Mouse (Mus musculus): ENCODE data around the gene Uba7. TPM values are rescaled to one million over a fixed set of nuclear protein-coding genes. Genes with fewer than 3 reads are reported as not detected.

Uba7 gene
- total and polyA plus RNA-seq, 2 experiments from 2014 or later, result 6.2 to 12.8 TPM

DNA sequence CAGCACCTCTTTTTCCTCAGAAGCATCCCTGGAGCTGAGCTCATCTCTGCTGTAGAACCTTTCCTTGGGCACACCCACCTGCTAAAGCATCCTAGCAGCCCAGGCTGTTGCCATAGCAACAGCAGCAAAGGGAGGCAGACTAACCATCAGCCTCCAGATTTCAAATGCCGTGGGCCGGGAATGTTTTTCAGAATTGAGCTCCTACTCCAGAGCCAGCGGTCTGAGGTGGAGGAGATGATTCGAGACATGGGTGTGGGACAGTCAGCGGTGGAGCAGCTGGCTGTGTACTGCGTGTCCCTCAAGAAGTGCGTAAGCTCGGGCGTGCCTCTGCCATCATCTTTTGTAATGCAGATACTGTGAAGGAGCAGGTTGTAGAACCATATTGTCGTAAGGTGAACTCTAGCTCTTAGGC, 13.9 kb upstream of the Uba7 start:
- Histone ChIP-seq H3K27me3 (ENCODE audit: insufficient read depth, low read length) (no peaks in the 10 kb centered on the region), H3K36me3 (ENCODE audit: insufficient read depth, low read length) (no peaks in the 10 kb centered on the region; the same call in 1 of the 2 replicates), H3K4me2 (ENCODE audit: low read depth, low read length) (peak overlapping the region; percentile 33; the same call in 1 of the 2 replicates), H3K4me1 (ENCODE audit: insufficient read depth, low read length) (peaks cover 7% of the 10 kb centered on the region), H3K4me3 (ENCODE audit: low read length) (no peak overlapping the region), H3K9me3 (ENCODE audit: low read length) (no peaks in the 10 kb centered on the region), H3K9ac (replicated peaks; ENCODE audit: low read length) (no peak overlapping the region), H3K27ac (peak overlapping the region; percentile 87)
- ATAC-seq, result peak; percentile 54; the same call in 1 of the 2 replicates
- no peak for TF ChIP-seq CTCF (IDR thresholded peaks at IDR 0.05; ENCODE audit: low read depth)
- DNase-seq (ENCODE audit: low spot score), result peak; percentile 81
- 58% methylated on average over 10 of the region's 10 CpGs for WGBS

- ATAC-seq (peak; percentile 61), DNase-seq (ENCODE audit: low spot score) (peak; percentile 76)
- no peak overlapping the region for H3K4me3 ChIP-seq (ENCODE audit: low read length)
- 35% methylated on average over 5 of the region's 5 CpGs for WGBS
- H3K27ac ChIP-seq, result peak overlapping the region; percentile 87
- peak; percentile 67 for TF ChIP-seq CTCF (IDR thresholded peaks at IDR 0.05; ENCODE audit: low read depth)
- H3K4me2 ChIP-seq (ENCODE audit: low read depth, low read length), result no peak overlapping the region
- no peak overlapping the region; the same call in 1 of the 2 replicates for H3K9ac ChIP-seq (replicated peaks; ENCODE audit: low read length)
- H3K36me3 ChIP-seq (ENCODE audit: insufficient read depth, low read length), result no peaks in the 10 kb centered on the region; the same call in 1 of the 2 replicates
- H3K27me3 ChIP-seq (ENCODE audit: insufficient read depth, low read length), result no peaks in the 10 kb centered on the region
- H3K4me1 ChIP-seq (ENCODE audit: insufficient read depth, low read length), result peaks cover 7% of the 10 kb centered on the region
- H3K9me3 ChIP-seq (ENCODE audit: low read length), result no peaks in the 10 kb centered on the region
Measured at GRCm38 (mm10) chr9:107961881-107962280, 13.4 kb upstream of the Uba7 start.

DNA sequence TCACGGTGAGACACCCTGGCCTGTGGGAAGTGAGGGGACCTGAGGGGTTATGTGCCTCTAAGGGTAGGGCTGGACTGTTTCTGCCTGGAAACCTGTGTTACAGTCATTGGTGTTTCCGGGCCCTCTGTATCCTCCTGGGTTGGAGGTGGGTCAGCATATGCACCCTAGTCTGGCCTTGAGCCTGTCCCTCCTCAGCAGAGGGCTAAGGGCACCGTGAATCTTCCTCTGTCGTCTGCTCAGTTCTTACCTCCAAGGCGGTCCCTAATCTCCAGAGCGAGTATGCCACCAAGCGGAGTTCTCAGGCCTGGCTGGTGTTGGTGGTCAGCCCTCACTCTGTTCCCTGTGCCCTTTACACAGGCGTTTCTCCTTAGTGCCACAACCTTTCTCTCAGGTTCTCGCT, 12.4 kb upstream of the Uba7 start:
- ATAC-seq (no peak), DNase-seq (ENCODE audit: low spot score) (no peak)
- Histone ChIP-seq H3K4me1 (ENCODE audit: insufficient read depth, low read length) (peaks cover 7% of the 10 kb centered on the region), H3K9me3 (ENCODE audit: low read length) (no peaks in the 10 kb centered on the region), H3K27me3 (ENCODE audit: insufficient read depth, low read length) (no peaks in the 10 kb centered on the region), H3K27ac (no peak overlapping the region), H3K4me3 (ENCODE audit: low read length) (no peak overlapping the region), H3K36me3 (ENCODE audit: insufficient read depth, low read length) (no peaks in the 10 kb centered on the region), H3K4me2 (ENCODE audit: low read depth, low read length) (no peak overlapping the region), H3K9ac (replicated peaks; ENCODE audit: low read length) (no peak overlapping the region)
- 96% methylated on average over 9 of the region's 9 CpGs for WGBS
- TF ChIP-seq CTCF (IDR thresholded peaks at IDR 0.05; ENCODE audit: low read depth), result no peak

DNA sequence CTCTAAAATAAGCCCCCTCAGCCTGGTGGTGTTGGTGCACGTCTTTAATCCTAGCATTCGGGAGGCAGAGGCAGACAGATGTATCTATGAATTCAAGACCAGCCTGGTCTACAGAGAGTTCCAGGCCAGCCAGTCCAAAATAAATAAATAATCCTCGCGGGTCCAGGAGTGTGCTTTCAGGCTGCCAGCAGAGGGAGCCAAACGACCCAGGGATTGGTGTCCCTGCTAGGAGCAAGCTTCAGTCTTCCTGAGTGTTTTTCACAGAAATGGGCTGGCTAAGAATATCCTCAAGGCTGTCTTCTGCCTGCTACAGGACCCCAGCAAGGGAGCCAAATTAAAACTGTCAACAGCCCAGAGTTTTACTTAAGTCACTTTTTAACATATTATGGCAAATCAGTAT, 11.6 kb upstream of the Uba7 start:
- Histone ChIP-seq H3K9ac (replicated peaks; ENCODE audit: low read length) (no peak overlapping the region), H3K27ac (no peak overlapping the region), H3K27me3 (ENCODE audit: insufficient read depth, low read length) (no peaks in the 10 kb centered on the region), H3K4me1 (ENCODE audit: insufficient read depth, low read length) (peaks cover 7% of the 10 kb centered on the region), H3K36me3 (ENCODE audit: insufficient read depth, low read length) (no peaks in the 10 kb centered on the region), H3K9me3 (ENCODE audit: low read length) (no peaks in the 10 kb centered on the region), H3K4me3 (ENCODE audit: low read length) (no peak overlapping the region), H3K4me2 (ENCODE audit: low read depth, low read length) (no peak overlapping the region)
- peak; percentile 89 for DNase-seq (ENCODE audit: low spot score)
- peak; percentile 65 for ATAC-seq
- TF ChIP-seq CTCF (IDR thresholded peaks at IDR 0.05; ENCODE audit: low read depth), result peak; percentile 89
- WGBS, result 27% methylated on average over 5 of the region's 5 CpGs

- no peak for TF ChIP-seq CTCF (IDR thresholded peaks at IDR 0.05; ENCODE audit: low read depth)
- Histone ChIP-seq H3K9ac (replicated peaks; ENCODE audit: low read length) (no peak overlapping the region), H3K4me3 (ENCODE audit: low read length) (no peak overlapping the region), H3K27ac (no peak overlapping the region), H3K4me2 (ENCODE audit: low read depth, low read length) (no peak overlapping the region), H3K27me3 (ENCODE audit: insufficient read depth, low read length) (no peaks in the 10 kb centered on the region), H3K4me1 (ENCODE audit: insufficient read depth, low read length) (peaks cover 7% of the 10 kb centered on the region), H3K9me3 (ENCODE audit: low read length) (no peaks in the 10 kb centered on the region), H3K36me3 (ENCODE audit: insufficient read depth, low read length) (no peaks in the 10 kb centered on the region)
- ATAC-seq (no peak), DNase-seq (ENCODE audit: low spot score) (no peak)
- 93% methylated on average over 9 of the region's 9 CpGs for WGBS
Measured at GRCm38 (mm10) chr9:107964681-107965080, 10.6 kb upstream of the Uba7 start.

GRCm38 (mm10) chr9:107966676-107967075, 8.6 kb upstream of the Uba7 start:
- Histone ChIP-seq H3K36me3 (ENCODE audit: insufficient read depth, low read length) (no peaks in the 10 kb centered on the region), H3K9ac (replicated peaks; ENCODE audit: low read length) (no peak overlapping the region), H3K4me3 (ENCODE audit: low read length) (no peak overlapping the region), H3K9me3 (ENCODE audit: low read length) (no peaks in the 10 kb centered on the region), H3K27ac (no peak overlapping the region), H3K4me1 (ENCODE audit: insufficient read depth, low read length) (peaks cover 6% of the 10 kb centered on the region), H3K4me2 (ENCODE audit: low read depth, low read length) (no peak overlapping the region), H3K27me3 (ENCODE audit: insufficient read depth, low read length) (no peaks in the 10 kb centered on the region)
- ATAC-seq (no peak), DNase-seq (ENCODE audit: low spot score) (no peak)
- 91% methylated on average over 10 of the region's 10 CpGs for WGBS
- TF ChIP-seq CTCF (IDR thresholded peaks at IDR 0.05; ENCODE audit: low read depth), result no peak

DNA sequence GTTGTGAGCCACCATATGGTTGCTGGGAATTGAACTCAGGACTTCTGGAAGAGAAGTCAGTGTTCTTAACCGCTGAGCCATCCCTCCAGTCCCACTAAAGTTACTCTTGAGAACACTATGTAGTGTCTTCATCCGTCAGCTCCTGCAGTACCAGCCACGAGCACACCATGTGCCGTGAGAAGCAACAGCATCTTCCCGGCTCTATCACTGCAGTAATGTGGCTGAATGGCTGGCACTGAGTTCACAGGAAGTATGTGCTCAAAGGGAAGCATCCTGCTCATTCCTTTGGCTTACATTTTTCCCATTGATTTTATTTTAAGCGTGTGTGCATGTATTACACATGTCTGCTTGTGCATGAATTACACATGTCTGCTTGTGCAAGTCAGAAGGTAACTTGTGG, 7.9 kb upstream of the Uba7 start:
- ATAC-seq (no peak), DNase-seq (ENCODE audit: low spot score) (no peak)
- Histone ChIP-seq H3K4me3 (ENCODE audit: low read length) (no peak overlapping the region), H3K9ac (replicated peaks; ENCODE audit: low read length) (no peak overlapping the region), H3K36me3 (ENCODE audit: insufficient read depth, low read length) (no peaks in the 10 kb centered on the region), H3K27me3 (ENCODE audit: insufficient read depth, low read length) (no peaks in the 10 kb centered on the region), H3K27ac (no peak overlapping the region), H3K9me3 (ENCODE audit: low read length) (no peaks in the 10 kb centered on the region), H3K4me2 (ENCODE audit: low read depth, low read length) (no peak overlapping the region), H3K4me1 (ENCODE audit: insufficient read depth, low read length) (no peaks in the 10 kb centered on the region)
- WGBS, result 83% methylated on average over 6 of the region's 6 CpGs
- no peak for TF ChIP-seq CTCF (IDR thresholded peaks at IDR 0.05; ENCODE audit: low read depth)
